Mouse (Mus musculus) ovary, adult 2 months (tissue): ENCODE measurements around the gene Dctn3. TPM values are rescaled to one million over a fixed set of nuclear protein-coding genes. Genes with fewer than 3 reads are reported as not detected.

Source experiments
- polyA plus RNA-seq: library from polyadenylated mRNA; depleted of rRNA; stranded (reverse); fragments of >200 nt; gene quantifications from 2 replicates; pipeline ENCODE4 v1.2.3, GENCODE M21; 2012; rRNA removed

Dctn3 gene
- polyA plus RNA-seq, result 61.0 and 63.4 TPM in 2 replicates

DNA sequence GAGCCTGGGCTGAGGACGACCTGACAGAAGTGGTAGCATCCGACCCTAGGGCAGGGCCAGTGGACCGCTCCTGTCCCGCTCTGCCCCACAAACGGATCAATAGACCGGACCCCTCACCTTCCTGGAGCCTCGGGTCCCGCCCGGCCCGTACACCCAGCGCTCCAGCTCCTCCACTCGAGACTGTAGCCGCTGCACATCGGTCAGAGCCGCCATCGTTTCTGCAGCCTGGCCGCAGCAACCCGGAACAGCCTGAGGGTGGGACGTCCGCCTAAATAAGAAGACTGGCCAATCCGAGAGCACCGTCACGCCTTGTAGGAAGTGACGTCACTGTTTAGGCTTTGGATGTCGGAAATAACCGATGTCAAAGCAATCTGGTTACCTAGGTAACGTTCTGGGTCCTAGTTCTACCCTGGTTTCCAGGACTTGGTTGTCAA lies at the start of gene Dctn3:
Gene Dctn3, minus strand, starts transcription at position 253 of the 434 bp plus-strand sequence.

DNA sequence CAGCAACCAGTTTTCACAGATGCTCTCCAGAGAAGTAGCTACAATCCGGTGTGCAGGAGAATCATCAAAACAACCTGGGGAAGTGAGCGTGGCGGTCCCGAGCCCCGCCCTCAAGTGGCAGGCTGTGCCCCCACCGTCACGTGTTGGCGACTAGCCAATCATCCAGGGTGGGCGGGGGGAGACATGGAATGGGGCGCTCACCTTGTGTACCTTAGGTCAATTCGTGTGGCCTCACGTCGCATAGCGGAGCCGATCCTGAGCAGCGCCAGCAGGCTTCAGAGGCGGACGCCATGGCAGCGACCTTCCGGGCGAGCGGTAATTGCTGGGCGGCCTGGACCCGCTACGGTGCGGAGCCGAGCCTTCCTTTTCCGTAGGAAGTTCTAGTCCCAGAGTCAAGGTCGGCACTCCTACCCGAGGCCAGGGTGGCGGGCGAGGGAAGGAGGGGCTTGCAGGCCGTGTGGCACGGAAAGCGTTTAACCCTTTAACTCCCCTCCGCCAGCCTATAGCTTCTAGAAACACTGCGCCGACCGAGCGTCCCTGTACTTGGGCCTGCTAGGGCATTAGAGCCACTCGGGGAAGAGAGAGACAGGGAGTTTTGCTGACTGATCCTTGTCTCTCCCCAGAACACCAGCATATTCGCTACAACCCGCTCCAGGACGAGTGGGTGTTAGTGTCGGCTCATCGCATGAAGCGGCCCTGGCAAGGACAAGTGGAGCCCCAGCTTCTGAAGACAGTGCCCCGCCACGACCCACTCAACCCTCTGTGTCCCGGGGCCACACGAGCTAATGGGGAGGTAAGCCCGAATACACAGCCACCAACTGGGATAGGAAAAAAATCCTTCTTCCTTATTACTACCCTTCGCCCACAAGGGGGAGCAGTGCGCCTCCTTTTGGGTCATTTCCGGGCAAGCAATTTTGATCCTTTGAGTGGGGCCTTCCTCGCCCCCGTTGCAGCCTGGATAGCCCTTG lies 32.7 kb upstream of the Dctn3 start, which contains the start of gene Sigmar1:
Gene Sigmar1, minus strand, starts transcription at position 820 of the 968 bp plus-strand sequence.

GRCm38 (mm10) chr4:41754797-41755337 lies 31.9 kb upstream of the Dctn3 start, which contains the start of gene Galt:
TSS of gene Galt (plus strand) at chr4:41755228.

GRCm38 (mm10) chr4:41731052-41731765 lies 8.2 kb upstream of the Dctn3 start, which contains the start of gene Arid3c:
TSS of gene Arid3c (minus strand) at chr4:41731142.

GRCm38 (mm10) chr4:41713197-41714067 lies 9.5 kb downstream of the Dctn3 start, which contains the start of gene Rpp25l:
TSS of gene Rpp25l (minus strand) at chr4:41713534.

GRCm38 (mm10) chr4:41699783-41700182 lies 23.2 kb downstream of the Dctn3 start, which contains the start of gene Il11ra1:
TSS of gene Il11ra1 (plus strand) at chr4:41699989.

DNA sequence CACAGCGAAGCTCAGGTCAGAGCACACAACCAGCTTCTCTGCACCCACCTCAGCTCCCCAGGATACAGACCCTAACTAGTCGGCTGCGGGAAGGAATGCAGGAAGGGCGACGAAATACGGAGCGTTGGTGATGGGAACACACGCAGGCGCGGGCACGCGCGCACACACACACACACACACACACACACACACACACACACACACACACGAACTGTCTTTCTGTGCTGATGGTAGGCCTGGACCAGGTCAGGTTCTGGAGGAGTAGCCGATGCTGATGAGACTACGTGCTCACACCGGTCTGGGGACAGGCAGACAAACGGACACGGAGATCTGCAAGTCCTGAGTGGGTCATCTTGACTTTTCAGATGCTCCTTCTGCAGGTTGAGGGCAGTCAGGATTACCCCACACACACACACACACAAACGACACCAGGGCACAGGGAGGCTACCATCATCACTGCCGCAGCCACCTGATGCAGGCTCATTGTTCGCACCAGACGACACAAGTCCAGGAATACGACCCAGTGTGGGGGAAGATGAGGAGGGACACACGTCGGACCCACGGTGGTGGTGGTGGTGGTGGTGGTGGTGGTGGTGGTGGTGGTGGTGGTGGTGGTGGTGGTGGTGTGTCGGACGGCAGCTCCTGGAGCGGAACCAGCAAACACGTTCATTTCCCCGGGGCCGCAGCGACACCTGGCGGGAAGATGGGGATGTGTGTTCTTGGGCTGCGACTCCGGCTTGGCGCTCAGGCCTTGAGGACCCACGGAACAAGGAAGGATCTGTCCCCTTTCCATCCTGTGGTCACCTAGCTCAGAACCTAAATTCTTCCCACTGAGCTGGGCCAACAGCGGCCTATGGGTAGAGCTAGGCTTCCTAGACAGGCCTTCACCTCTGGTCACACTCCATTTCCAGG lies 25.8 kb downstream of the Dctn3 start, which contains the start of gene Cntfr:
Gene Cntfr, minus strand, starts transcription at position 160 of the 912 bp plus-strand sequence.

Other genes with a start within 250 kb of the Dctn3 start
- gene AI464131, start 220.1 kb downstream of the Dctn3 start, polyA plus RNA-seq, result 8.8 and 9.1 TPM in 2 replicates
- gene 1110017D15Rik, start 205.8 kb downstream of the Dctn3 start, polyA plus RNA-seq, result 36.8 and 36.9 TPM in 2 replicates
- 39.7 and 44.1 TPM in 2 replicates for gene Fam219a, start 153.6 kb downstream of the Dctn3 start, polyA plus RNA-seq
- 7.8 and 7.9 TPM in 2 replicates for gene Dnaic1, start 153.4 kb downstream of the Dctn3 start, polyA plus RNA-seq
- gene Enho, start 82.8 kb downstream of the Dctn3 start, polyA plus RNA-seq, result 37.4 and 45.6 TPM in 2 replicates
- gene Cntfr, start 26.1 kb downstream of the Dctn3 start, polyA plus RNA-seq, result 21.2 and 25.5 TPM in 2 replicates
- 162 and 259 TPM in 2 replicates for gene Il11ra1, start 23.2 kb downstream of the Dctn3 start, polyA plus RNA-seq
- gene Rpp25l, start 9.6 kb downstream of the Dctn3 start, polyA plus RNA-seq, result 65.6 and 76.5 TPM in 2 replicates
- gene Arid3c, start 8.0 kb upstream of the Dctn3 start, polyA plus RNA-seq, result 0.09 TPM in 1 of 2 replicates, not detected in the other
- 85.7 and 104 TPM in 2 replicates for gene Galt, start 32.1 kb upstream of the Dctn3 start, polyA plus RNA-seq
- 128 and 145 TPM in 2 replicates for gene Sigmar1, start 33.0 kb upstream of the Dctn3 start, polyA plus RNA-seq
- 54.6 and 69.8 TPM in 2 replicates for gene Ccl27a, start 51.1 kb upstream of the Dctn3 start, polyA plus RNA-seq
- gene Gm21541, start 180.4 kb upstream of the Dctn3 start, polyA plus RNA-seq, result 1.9 and 12.9 TPM in 2 replicates
- 3.1 and 5.0 TPM in 2 replicates for gene Gm20878, start 218.4 kb upstream of the Dctn3 start, polyA plus RNA-seq
- 0.17 and 0.24 TPM in 2 replicates for gene Fam205a4, start 242.9 kb upstream of the Dctn3 start, polyA plus RNA-seq